Mouse (Mus musculus) heart, adult 2 months (tissue): ENCODE measurements around the gene Dcun1d2. TPM values are rescaled to one million over a fixed set of nuclear protein-coding genes. Genes with fewer than 3 reads are reported as not detected.

Experiments
- DNase-seq, 2 experiments: peaks; one replicate each; pipeline ENCODE4 v3.0.0; 2021
- H3K27ac ChIP-seq: fragments of 200-600 bp; 2 replicates; pipeline ENCODE4 v1.8.1; 2022
- H3K27me3 ChIP-seq: fragments of 200-500 bp; 2 replicates; pipeline ENCODE4 v1.6.1; 2012; ENCODE audit warnings: mild to moderate bottlenecking, low read length, inconsistent platforms, mixed read lengths; ENCODE audit not compliant: control insufficient read depth, insufficient read depth
- H3K36me3 ChIP-seq: fragments of 200-500 bp; 2 replicates; pipeline ENCODE4 v1.6.1; 2012; ENCODE audit warnings: low read length, inconsistent platforms; ENCODE audit not compliant: control insufficient read depth, insufficient read depth
- H3K4me1 ChIP-seq: fragments of 200-500 bp; 2 replicates; pipeline ENCODE4 v1.6.1; 2011; ENCODE audit warnings: low read length; ENCODE audit not compliant: control insufficient read depth, insufficient read depth
- H3K4me3 ChIP-seq: fragments of 200-600 bp; 2 replicates; pipeline ENCODE4 v1.8.1; 2022
- H3K79me2 ChIP-seq: fragments of 200-500 bp; replicated peaks from 2 replicates; pipeline ENCODE4 v1.6.1; 2012; ENCODE audit warnings: mild to moderate bottlenecking, inconsistent platforms, low read length, moderate library complexity, mixed read lengths; ENCODE audit not compliant: control insufficient read depth, insufficient read depth
- H3K9ac ChIP-seq: fragments of 200-500 bp; 2 replicates; pipeline ENCODE4 v1.6.1; 2012; ENCODE audit warnings: low read depth, mild to moderate bottlenecking, control low read depth, inconsistent platforms, low read length, mixed read lengths
- CTCF ChIP-seq: fragments of 200-600 bp; IDR thresholded peaks from 2 replicates; pipeline ENCODE4 v1.8.1; 2022; ENCODE audit warnings: antibody characterized with exemption, mild to moderate bottlenecking, moderate library complexity
- EP300 ChIP-seq: fragments of 200-500 bp; IDR thresholded peaks from 2 replicates; pipeline ENCODE4 v1.6.1; 2011; ENCODE audit warnings: low read depth, low read length, control low read depth; ENCODE audit not compliant: insufficient read depth
- POLR2A ChIP-seq: fragments of 200-500 bp; IDR thresholded peaks from 2 replicates; pipeline ENCODE4 v1.6.1; 2011; ENCODE audit warnings: mild to moderate bottlenecking, low read depth, low read length, control low read depth; ENCODE audit not compliant: insufficient read depth
- WGBS: fragments of 180-500 bp; shearing (Covaris S2); methylation state at CpG from one replicate; pipeline ENCODE4 v1.1.7; 2018; 5-methylcytosine and 5-hydroxymethylcytosine counted together
- intact Hi-C: fragments of 180-260 bp; cut with DNase I; formaldehyde crosslinking; loops from one replicate; pipeline ENCODE4 v1.15.1; 2025
- polyA plus RNA-seq: library from polyadenylated mRNA; depleted of rRNA; stranded (reverse); fragments of >200 nt; gene quantifications from 2 replicates; pipeline ENCODE4 v1.2.3, GENCODE M21; 2012; rRNA removed
- total RNA-seq, 2 experiments: library from RNA; stranded (reverse); gene quantifications; 2 replicates each; pipeline ENCODE4 v1.2.3; 2021

Gene Dcun1d2
- total and polyA plus RNA-seq, 3 experiments, result 52.1 to 64.6 (median 63.1) TPM

GRCm38 (mm10) chr8:13209770-13210169 is 78.2 kb downstream of the Dcun1d2 start:
- peak overlapping the region; percentile 84 for H3K27ac ChIP-seq
- intact Hi-C loops, result loop anchor here (5.0 to 10.0 kb wide), 3 partner anchors 55 to 312 kb away; partner anchors contain the start of genes Cul4a, Lamp1 and Pcid2
- H3K79me2 ChIP-seq, result no peaks in the 10 kb centered on the region
- H3K9ac ChIP-seq, result 0 out of 2 replicates have a peak overlapping the region, but pooled peaks have one; percentile 3
- no peak overlapping the region for H3K4me3 ChIP-seq
- H3K36me3 ChIP-seq, result no peaks in the 10 kb centered on the region
- 0 out of 2 replicates have a peak, but pooled peaks have one; percentile 25 for TF ChIP-seq POLR2A
- TF ChIP-seq EP300, result no peak
- TF ChIP-seq CTCF, result no peak
- peaks cover 6% of the 10 kb centered on the region for H3K4me1 ChIP-seq
- no peaks in the 10 kb centered on the region for H3K27me3 ChIP-seq
- peak; percentile 38 to 59 for DNase-seq
- 40% methylated on average over 1 of the region's 1 CpGs for WGBS

- intact Hi-C loops, result loop anchor here (5.0 to 10.0 kb wide), 3 partner anchors 54 to 311 kb away; partner anchors contain the start of genes Cul4a, Lamp1 and Pcid2
- Histone ChIP-seq H3K4me3 (no peak overlapping the region), H3K4me1 (peaks cover 6% of the 10 kb centered on the region), H3K27me3 (no peaks in the 10 kb centered on the region), H3K79me2 (no peaks in the 10 kb centered on the region), H3K9ac (peak overlapping the region; percentile 18; the same call in 1 of the 2 replicates), H3K36me3 (no peaks in the 10 kb centered on the region), H3K27ac (peak overlapping the region; percentile 84)
- 19% methylated on average over 6 of the region's 6 CpGs for WGBS
- TF ChIP-seq EP300 (0 out of 2 replicates have a peak, but pooled peaks have one; percentile 48), CTCF (peak; percentile 70), POLR2A (no peak)
- DNase-seq, result peak; percentile 54 to 75
These were observed 79.1 kb downstream of the Dcun1d2 start for GRCm38 (mm10) chr8:13208627-13209355.

- no peak for DNase-seq
- Histone ChIP-seq H3K4me1 (peaks cover 3% of the 10 kb centered on the region), H3K4me3 (no peak overlapping the region), H3K27ac (no peak overlapping the region), H3K79me2 (no peaks in the 10 kb centered on the region), H3K36me3 (no peaks in the 10 kb centered on the region), H3K9ac (no peak overlapping the region), H3K27me3 (no peaks in the 10 kb centered on the region)
- TF ChIP-seq EP300 (no peak), POLR2A (no peak), CTCF (no peak)
- 61% methylated on average over 5 of the region's 5 CpGs for WGBS
- intact Hi-C loops, result loop anchor here (5.0 to 10.0 kb wide), 3 partner anchors 51 to 309 kb away; partner anchors contain the start of genes Cul4a, Lamp1 and Pcid2
These were observed 81.6 kb downstream of the Dcun1d2 start for GRCm38 (mm10) chr8:13206290-13206689.

Other genes starting within 250 kb of the Dcun1d2 start
- gene Proz, start 227.2 kb downstream of the Dcun1d2 start, total RNA-seq, result not detected
- gene Proz, start 227.2 kb downstream of the Dcun1d2 start, polyA plus RNA-seq, result 0.20 TPM in 1 of 2 replicates, not detected in the other
- 10 to 100 TPM in 1 of 2 experiments, 1 to 10 TPM in 1; 8.2 to 10.3 TPM for gene Pcid2, start 182.7 kb downstream of the Dcun1d2 start, total RNA-seq
- gene Pcid2, start 182.7 kb downstream of the Dcun1d2 start, polyA plus RNA-seq, result 12.9 and 14.4 TPM in 2 replicates
- gene Cul4a, start 182.5 kb downstream of the Dcun1d2 start, total RNA-seq, result 10 to 100 TPM; 68.5 to 76.0 TPM
- gene Cul4a, start 182.5 kb downstream of the Dcun1d2 start, polyA plus RNA-seq, result 35.0 and 71.0 TPM in 2 replicates
- gene Lamp1, start 129.0 kb downstream of the Dcun1d2 start, total RNA-seq, result 100 to 1,000 TPM; 406 to 437 TPM
- gene Lamp1, start 129.0 kb downstream of the Dcun1d2 start, polyA plus RNA-seq, result 462 and 645 TPM in 2 replicates
- gene Grtp1, start 87.5 kb downstream of the Dcun1d2 start, total RNA-seq, result 1 to 10 TPM; 3.9 to 5.1 TPM
- 3.8 and 5.6 TPM in 2 replicates for gene Grtp1, start 87.5 kb downstream of the Dcun1d2 start, polyA plus RNA-seq
- 100 to 1,000 TPM; 587 to 599 TPM for gene Adprhl1, start 34.0 kb downstream of the Dcun1d2 start, total RNA-seq
- 371 and 464 TPM in 2 replicates for gene Adprhl1, start 34.0 kb downstream of the Dcun1d2 start, polyA plus RNA-seq
- 10 to 100 TPM; 24.4 to 29.4 TPM for gene Tmco3, start 59 bp upstream of the Dcun1d2 start, total RNA-seq
- 29.1 and 30.0 TPM in 2 replicates for gene Tmco3, start 59 bp upstream of the Dcun1d2 start, polyA plus RNA-seq
- 10 to 100 TPM; 35.1 to 41.7 TPM for gene Tfdp1, start 50.6 kb upstream of the Dcun1d2 start, total RNA-seq
- 19.3 and 40.8 TPM in 2 replicates for gene Tfdp1, start 50.6 kb upstream of the Dcun1d2 start, polyA plus RNA-seq
- not detected for gene Atp4b, start 108.7 kb upstream of the Dcun1d2 start, total RNA-seq
- gene Atp4b, start 108.7 kb upstream of the Dcun1d2 start, polyA plus RNA-seq, result 0.23 and 0.33 TPM in 2 replicates
- gene Grk1, start 117.0 kb upstream of the Dcun1d2 start, total RNA-seq, result under 1 TPM; 0.05 TPM
- gene Grk1, start 117.0 kb upstream of the Dcun1d2 start, polyA plus RNA-seq, result not detected in 2 replicates
- gene Tmem255b, start 147.1 kb upstream of the Dcun1d2 start, total RNA-seq, result 1 to 10 TPM; 4.8 to 8.0 TPM
- gene Tmem255b, start 147.1 kb upstream of the Dcun1d2 start, polyA plus RNA-seq, result 10.2 and 17.0 TPM in 2 replicates
- gene Gas6, start 206.4 kb upstream of the Dcun1d2 start, total RNA-seq, result 100 to 1,000 TPM; 114 to 129 TPM
- 133 and 153 TPM in 2 replicates for gene Gas6, start 206.4 kb upstream of the Dcun1d2 start, polyA plus RNA-seq